Mouse (Mus musculus): ENCODE measurements around the gene Prss16.

Gene Prss16

DNA sequence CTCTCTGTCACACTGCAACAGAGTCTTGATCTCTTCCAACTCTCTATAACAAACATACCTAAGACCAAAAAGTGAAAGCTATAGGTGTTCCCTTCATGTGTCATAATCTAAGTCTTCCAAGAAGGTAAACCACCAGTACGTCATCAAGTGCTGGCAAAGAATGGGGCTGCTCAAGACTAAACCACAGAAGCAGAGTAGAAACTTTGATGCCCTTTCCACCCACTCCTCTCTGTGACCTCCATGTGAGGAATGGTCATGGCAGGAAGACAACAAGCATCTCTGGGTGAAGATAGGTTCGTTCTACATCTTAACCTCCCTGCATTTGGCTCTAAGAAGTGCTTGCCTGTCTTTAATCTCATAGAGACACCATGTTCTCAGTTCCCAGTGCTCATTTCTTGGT, 25.1 kb downstream of the Prss16 start:
- in situ Hi-C loops (cut with MseI, MboI), result no loop called here

DNA sequence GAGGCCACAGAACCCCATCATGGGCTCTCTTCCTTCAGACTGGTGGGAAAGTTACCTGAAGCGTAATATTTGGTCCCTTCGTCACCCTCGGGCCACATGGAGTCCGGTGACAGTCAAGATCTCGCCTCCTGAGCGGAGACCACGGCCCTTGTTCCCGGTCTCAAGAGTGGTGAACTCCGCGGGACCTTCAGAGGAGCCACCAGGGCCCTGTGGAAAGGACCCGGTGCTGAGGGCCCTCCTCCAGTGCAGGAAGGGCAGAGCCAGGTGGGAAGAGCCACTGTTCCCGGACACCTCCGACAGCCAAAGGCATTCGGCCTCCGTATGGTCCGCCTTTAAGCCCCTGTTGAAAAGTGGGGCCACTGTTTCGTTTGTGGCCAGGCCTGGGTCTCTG, 27.7 kb downstream of the Prss16 start:
- in situ Hi-C loops (cut with MseI, MboI), result no loop called here

DNA sequence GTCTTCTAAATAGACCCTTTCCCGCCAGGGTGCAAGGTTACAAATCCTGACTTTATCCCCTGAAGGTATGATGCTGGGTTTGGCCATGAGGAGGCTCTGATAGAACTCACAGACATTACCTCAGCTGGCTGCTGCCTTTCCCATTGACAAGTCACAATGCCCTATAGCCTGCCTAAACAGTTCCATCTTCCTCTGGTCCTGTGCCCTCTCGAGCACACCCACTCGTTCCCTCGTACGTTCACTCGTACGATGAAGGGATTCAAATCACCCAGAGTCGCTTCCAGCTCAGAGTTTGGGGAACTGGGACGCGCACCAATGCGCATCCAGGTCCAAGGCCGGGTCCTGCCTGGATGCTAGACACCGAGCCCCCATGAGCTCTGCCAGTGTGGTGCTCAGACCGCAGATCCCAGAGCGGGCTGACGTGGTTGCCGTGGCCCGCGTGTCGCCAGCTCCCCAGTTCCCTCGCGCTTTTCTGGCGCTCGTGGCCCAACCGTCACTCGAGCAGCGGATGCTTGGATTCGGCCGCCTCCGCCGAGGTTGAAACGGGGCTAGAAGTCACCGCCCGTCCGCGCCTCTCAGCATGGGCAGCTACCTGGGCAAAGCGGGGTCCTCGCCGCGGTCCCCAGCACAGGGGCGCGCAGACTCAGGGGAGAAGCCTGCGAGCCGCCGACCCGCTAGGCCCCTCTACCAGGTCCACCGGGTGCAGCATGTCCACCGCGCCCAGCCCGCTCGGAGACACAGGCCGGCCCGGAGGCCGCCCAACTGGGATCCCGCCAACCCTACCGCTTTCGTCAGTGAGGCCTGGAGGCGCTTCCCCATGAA, 28.4 kb downstream of the Prss16 start, which contains the start of gene Pom121l2:
TSS of gene Pom121l2 (plus strand) at position 214 of the 822 bp plus-strand sequence.
- in situ Hi-C loops (cut with MseI, MboI), result no loop called here

DNA sequence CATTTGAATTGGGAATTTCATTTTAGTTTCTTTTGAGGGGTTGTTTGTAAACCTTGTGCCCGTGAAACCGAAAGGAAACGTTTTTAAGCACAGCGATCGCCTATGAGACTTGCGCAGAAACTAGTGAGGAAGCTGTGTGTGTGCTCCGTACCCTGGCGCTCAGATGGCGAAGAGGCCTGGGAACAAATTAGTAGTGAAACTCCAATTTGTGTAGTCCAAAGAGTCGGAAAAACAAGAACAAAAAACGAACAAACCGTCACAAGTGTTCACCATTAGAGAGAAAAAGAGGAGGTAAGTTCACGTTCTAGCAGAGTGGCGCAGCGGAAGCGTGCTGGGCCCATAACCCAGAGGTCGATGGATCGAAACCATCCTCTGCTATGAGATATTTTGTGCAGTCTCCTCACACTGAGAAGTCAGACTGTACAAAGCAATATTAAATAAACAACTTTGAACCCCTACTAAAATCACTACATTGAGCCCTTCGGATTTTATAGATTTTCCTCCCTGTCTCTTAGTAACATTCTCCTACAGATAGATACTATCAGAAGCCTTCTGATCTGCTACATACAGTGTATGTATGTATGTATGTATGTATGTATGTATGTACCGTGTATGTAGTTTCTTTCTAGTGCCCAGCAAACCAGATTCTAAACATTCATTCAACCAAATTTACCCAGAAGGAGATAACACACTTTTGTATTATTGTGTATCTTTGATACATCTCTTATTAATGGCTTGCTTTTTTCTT, 34.6 kb downstream of the Prss16 start:
- in situ Hi-C loops (cut with MseI, MboI), result loop anchor here (5.0 to 10.0 kb wide), 2 partner anchors 47 to 50 kb away; no protein-coding TSS in a partner anchor

DNA sequence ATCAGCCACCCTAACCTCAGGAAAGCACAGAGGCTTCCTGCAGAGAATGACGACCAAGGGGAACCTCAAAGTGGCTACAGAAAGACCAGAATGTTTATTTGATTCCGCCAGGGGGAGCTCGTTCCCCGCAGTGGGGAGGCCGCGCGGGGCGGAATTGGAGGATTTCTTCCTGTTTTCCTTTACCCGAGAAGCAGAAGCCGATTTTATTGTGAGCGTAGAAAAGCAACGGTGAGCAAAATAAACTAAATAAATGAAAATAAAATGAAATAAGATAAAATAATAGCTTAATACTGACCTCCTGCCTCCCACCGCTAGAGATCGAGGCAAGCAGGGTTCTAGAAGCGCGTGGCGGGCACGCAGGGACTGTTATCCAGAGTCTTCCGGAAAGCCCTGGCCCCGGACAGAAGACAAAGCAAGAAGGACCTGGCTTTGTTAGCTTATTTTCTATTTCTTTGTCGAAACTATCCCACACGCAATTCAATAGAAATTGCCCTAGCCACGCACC, 35.3 kb downstream of the Prss16 start:
- in situ Hi-C loops (cut with MseI, MboI), result loop anchor here (5.0 to 10.0 kb wide), 2 partner anchors 48 to 51 kb away; no protein-coding TSS in a partner anchor

DNA sequence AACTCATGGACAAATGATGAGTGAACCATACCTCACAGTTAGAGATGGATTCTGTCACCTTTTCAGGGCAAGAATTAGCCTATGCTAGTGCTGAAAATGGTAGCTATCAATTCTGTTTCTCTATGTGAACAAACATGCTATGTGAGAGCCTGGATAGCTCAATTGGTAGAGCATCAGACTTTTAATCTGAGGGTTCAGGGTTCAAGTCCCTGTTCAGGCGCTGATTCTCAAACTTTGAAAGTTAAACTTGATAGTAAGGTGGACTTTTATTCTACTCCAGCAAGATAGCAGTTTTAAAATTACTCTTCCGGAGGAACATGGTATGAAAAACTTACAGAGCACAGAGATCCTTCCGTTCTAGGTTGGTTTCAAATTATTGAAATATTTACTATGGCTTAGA, 37.9 kb downstream of the Prss16 start:
- in situ Hi-C loops (cut with MseI, MboI), result loop anchor here (5.0 to 10.0 kb wide), 2 partner anchors 51 to 53 kb away; no protein-coding TSS in a partner anchor

GRCm38 (mm10) chr13:21969816-21970215, 39.7 kb downstream of the Prss16 start:
- in situ Hi-C loops (cut with MseI, MboI), result loop anchor here (5.0 to 10.0 kb wide), 2 partner anchors 52 to 55 kb away; no protein-coding TSS in a partner anchor

- in situ Hi-C loops (cut with MseI, MboI), result no loop called here
Measured at GRCm38 (mm10) chr13:21969269-21969668, 40.3 kb downstream of the Prss16 start.

Measured in mouse trophoblast stem cell (cell line).